9 mouse cellular contexts compared by ENCODE assay signal in the genomic region with DNA sequence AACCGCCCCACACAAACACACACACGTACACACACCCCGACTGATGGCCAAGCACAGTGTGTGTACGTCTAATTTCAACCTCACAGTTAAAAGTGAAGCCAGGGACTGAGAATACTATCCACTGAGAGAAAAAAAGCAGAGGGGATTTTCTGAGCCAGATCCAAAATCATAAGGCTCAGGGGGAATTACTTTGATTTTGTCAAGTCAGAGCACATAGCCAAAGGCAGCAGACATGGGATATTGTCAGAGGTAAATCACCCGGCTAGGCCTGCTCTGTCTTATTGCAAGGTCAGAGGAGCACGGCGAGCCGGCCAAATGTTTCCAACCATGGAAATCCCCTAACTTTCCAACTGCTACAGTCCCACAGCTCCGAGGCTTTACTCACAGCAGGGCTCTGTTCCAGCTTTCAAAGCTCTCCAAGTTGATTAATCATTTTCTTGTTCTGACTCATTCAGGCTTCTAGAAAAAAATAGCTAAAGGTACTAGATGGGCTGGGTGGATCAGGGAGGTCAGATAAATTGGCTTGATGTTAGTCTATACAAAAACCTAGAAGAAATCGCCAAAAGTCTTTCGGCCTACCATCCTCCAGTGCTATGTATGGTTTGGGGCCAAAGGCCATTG.
DNase-seq lines count a peak whose midpoint lies in the region; ATAC-seq and TF ChIP-seq lines count a peak whose summit lies in the region.
"Had no signal": no experiment of that assay in that cellular context is flagged by ENCODE, and none has a peak within 500 bp of the region (broad histone marks: within the 10 kb centered on the region; RNA-seq: fewer than 3 reads in every experiment).

No protein-coding gene starts in this region.

- peaks cover 9% of the 10 kb centered on the region for H3K4me1 ChIP-seq in lung, adult 2 months (ENCODE audit: control insufficient read depth, insufficient read depth, low read length)
- peaks cover 16% of the 10 kb centered on the region; the same call in 1 of the 2 replicates for H3K4me1 ChIP-seq in kidney, embryonic 14.5 days (ENCODE audit: control insufficient read depth, insufficient read depth, low read length)

- H3K27ac ChIP-seq in kidney, embryonic 14.5 days (ENCODE audit: low read depth, low read length): peak overlapping the region; percentile 67
- H3K27ac ChIP-seq: liver, embryonic 13.5 days had no signal

- H3K9me3 ChIP-seq in kidney, embryonic 14.5 days (ENCODE audit: control insufficient read depth, low read length): no peaks in the 10 kb centered on the region
- H3K9me3 ChIP-seq: liver, embryonic 13.5 days had no signal

- no peak for TF ChIP-seq CTCF in lung, adult 2 months (IDR thresholded peaks at IDR 0.05; ENCODE audit: insufficient read depth, low read length)

- 25% methylated on average over 11 of the region's 11 CpGs for WGBS in lung, adult 2 months
- 35% methylated on average over 11 of the region's 11 CpGs for WGBS in kidney, embryonic 14.5 days

- DNase-seq in lung, adult 18-20 months: peak; percentile 80 to 85
- no peak for DNase-seq in lung, adult 2 months
- DNase-seq in adrenal gland, adult 2 months: peak; percentile 92
- DNase-seq in gonadal fat pad, adult 2 months (ENCODE audit: low read depth): peak; percentile 100
- DNase-seq in mesoderm, embryonic 11.5 days (ENCODE audit: low read depth, low spot score): peak; percentile 51
- DNase-seq in right cerebral cortex, postnatal 25 days: no peak
- DNase-seq: liver, embryonic 13.5 days had no signal

- no peak overlapping the region for H3K9ac ChIP-seq in kidney, embryonic 14.5 days (ENCODE audit: low read depth, low read length)
- H3K9ac ChIP-seq: liver, embryonic 13.5 days had no signal

- H3K4me3 ChIP-seq in lung, adult 2 months (replicated peaks; ENCODE audit: extremely low read depth, low read depth, low read length): no peak overlapping the region
- no peak overlapping the region for H3K4me3 ChIP-seq in kidney, embryonic 14.5 days (ENCODE audit: low read length)
- H3K4me3 ChIP-seq: liver, embryonic 13.5 days had no signal

- TF ChIP-seq POLR2A in lung, adult 2 months (IDR thresholded peaks at IDR 0.05; ENCODE audit: borderline replicate concordance, extremely low read depth, low read depth, low read length): no peak

- ATAC-seq in kidney, embryonic 14.5 days (ENCODE audit: low FRiP score, low TSS enrichment): peak; percentile 88
- no peak for ATAC-seq in frontal cortex, adult (ENCODE audit: low TSS enrichment)

- no peaks in the 10 kb centered on the region for H3K27me3 ChIP-seq in kidney, embryonic 14.5 days (ENCODE audit: control insufficient read depth, insufficient read depth, low read length)
- H3K27me3 ChIP-seq: liver, embryonic 13.5 days had no signal

- no peak overlapping the region for H3K4me2 ChIP-seq in kidney, embryonic 14.5 days (replicated peaks; ENCODE audit: low read depth, low read length)
- H3K4me2 ChIP-seq: liver, embryonic 13.5 days had no signal

- no peaks in the 10 kb centered on the region for H3K36me3 ChIP-seq in kidney, embryonic 14.5 days (ENCODE audit: control insufficient read depth, insufficient read depth, low read length)
- H3K36me3 ChIP-seq: liver, embryonic 13.5 days had no signal

Comparison
In these comparisons a context has a peak if more than half of its experiments do, and no peak if none do; other contexts are left out.
1. DNase-seq: peak in lung, adult 18-20 months (2 of 2), adrenal gland, adult 2 months (single experiment), gonadal fat pad, adult 2 months (single experiment) and mesoderm, embryonic 11.5 days (single experiment); none in lung, adult 2 months (single experiment) and right cerebral cortex, postnatal 25 days (single experiment).